Mouse (Mus musculus) bone marrow macrophage, adult 2 months (primary cell): ENCODE data around the gene Hist1h2bn. TPM values are rescaled to one million over a fixed set of nuclear protein-coding genes. Genes with fewer than 3 reads are reported as not detected.
A peak's percentile ranks its signal among the peaks of the same experiment; 100 is the strongest.
"Not testable (repeated sequence)": the region's sequence is repeated elsewhere in the genome, so short reads cannot be mapped to it uniquely, and the experiment has no call there.

Source experiments
- H3K27ac ChIP-seq: 2 replicates; pipeline ENCODE4 v1.5.1; 2012; ENCODE audit warnings: low read depth, low read length; ENCODE audit not compliant: insufficient read depth
- H3K4me1 ChIP-seq: 2 replicates; pipeline ENCODE4 v1.6.1; 2012; ENCODE audit warnings: low read length; ENCODE audit not compliant: control insufficient read depth, insufficient read depth
- H3K4me3 ChIP-seq: 2 replicates; pipeline ENCODE4 v1.5.1; 2012; ENCODE audit warnings: mild to moderate bottlenecking, low read length, moderate library complexity; ENCODE audit not compliant: insufficient read depth
- CTCF ChIP-seq: IDR thresholded peaks from 2 replicates; pipeline ENCODE4 v1.5.1; 2012; ENCODE audit warnings: low read depth, mild to moderate bottlenecking, low read length, moderate library complexity
- POLR2A ChIP-seq: IDR thresholded peaks from 2 replicates; pipeline ENCODE4 v1.6.1; 2012; ENCODE audit warnings: mild to moderate bottlenecking, low read depth, low read length, borderline replicate concordance
- polyA plus RNA-seq: library from polyadenylated mRNA; stranded (reverse); fragments of >200 nt; gene quantifications from 2 replicates; pipeline ENCODE4 v1.2.4, GENCODE M21; 2012; ENCODE audit not compliant: missing spikeins, insufficient read depth, insufficient read length

Gene Hist1h2bn
- polyA plus RNA-seq, 1 experiment = 7.3 TPM

DNA sequence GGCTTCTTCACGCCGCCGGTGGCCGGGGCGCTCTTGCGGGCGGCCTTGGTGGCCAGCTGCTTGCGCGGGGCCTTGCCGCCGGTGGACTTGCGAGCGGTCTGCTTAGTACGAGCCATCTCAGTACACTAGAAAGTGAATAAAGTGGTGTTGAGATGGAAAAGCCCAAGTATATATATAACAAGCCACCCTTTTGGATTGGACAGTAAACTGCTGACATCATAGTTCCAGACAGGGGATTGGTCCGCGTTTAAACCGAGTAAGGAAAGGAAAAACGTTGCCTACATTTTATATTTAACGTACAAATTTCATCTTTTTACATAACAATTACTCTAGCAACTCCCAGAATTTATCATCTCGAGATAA lies 29.3 kb downstream of the Hist1h2bn start, which contains the start of gene Hist1h3i:
Gene Hist1h3i, minus strand, starts transcription at position 116 of the 363 bp plus-strand sequence.
- Histone ChIP-seq H3K4me3 (peak within 1 kb of the TSS; percentile 62), H3K27ac (peak within 1 kb of the TSS; percentile 89), H3K4me1 (peaks cover 17% of the 10 kb centered on the region)
- no peak for TF ChIP-seq POLR2A
- no peak for TF ChIP-seq CTCF

DNA sequence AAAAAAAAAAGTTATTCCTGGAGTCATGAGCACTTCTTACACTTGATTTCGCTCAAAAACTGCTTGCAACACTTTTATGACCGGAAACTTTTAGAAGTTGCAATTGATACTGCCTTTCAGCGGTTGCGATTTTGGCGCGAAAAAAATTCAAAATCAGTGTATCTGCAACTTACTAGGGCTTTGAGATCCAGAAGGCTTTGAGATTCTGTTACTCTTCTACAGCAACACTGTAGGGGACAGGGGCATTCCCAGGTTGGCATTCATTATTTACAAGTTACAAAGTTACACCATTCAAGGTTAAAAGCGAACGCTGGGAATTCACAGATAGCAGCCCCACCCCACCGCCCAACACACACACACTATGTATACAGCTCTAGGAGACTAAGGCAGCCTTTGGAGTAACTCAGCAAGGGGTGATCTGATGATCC lies 29.8 kb downstream of the Hist1h2bn start:
- H3K4me1 ChIP-seq = peaks cover 20% of the 10 kb centered on the region
- H3K4me3 ChIP-seq = peak overlapping the region; percentile 18
- TF ChIP-seq CTCF (no peak), POLR2A (no peak)
- peak overlapping the region; percentile 89 for H3K27ac ChIP-seq

GRCm38 (mm10) chr13:21784311-21784710 lies 30.4 kb downstream of the Hist1h2bn start:
- H3K4me1 ChIP-seq = peaks cover 20% of the 10 kb centered on the region
- H3K4me3 ChIP-seq = no peak overlapping the region
- TF ChIP-seq CTCF = no peak
- TF ChIP-seq POLR2A = no peak
- peak overlapping the region; percentile 89 for H3K27ac ChIP-seq

GRCm38 (mm10) chr13:21786189-21786898 lies 32.4 kb downstream of the Hist1h2bn start:
- TF ChIP-seq POLR2A (no peak), CTCF (no peak)
- Histone ChIP-seq H3K27ac (peak overlapping the region; percentile 86), H3K4me1 (peaks cover 18% of the 10 kb centered on the region), H3K4me3 (peak overlapping the region; percentile 58)

- peak within 1 kb of the TSS; percentile 58 for H3K4me3 ChIP-seq
- H3K4me1 ChIP-seq = peaks cover 23% of the 10 kb centered on the region
- peak within 1 kb of the TSS; percentile 86 for H3K27ac ChIP-seq
Measured at GRCm38 (mm10) chr13:21786899-21787629, 33.1 kb downstream of the Hist1h2bn start, which contains the start of the genes Hist1h2an and Hist1h2bp. Gene Hist1h2an, minus strand, starts transcription at chr13:21787218. Gene Hist1h2bp, plus strand, starts transcription at chr13:21787461.

DNA sequence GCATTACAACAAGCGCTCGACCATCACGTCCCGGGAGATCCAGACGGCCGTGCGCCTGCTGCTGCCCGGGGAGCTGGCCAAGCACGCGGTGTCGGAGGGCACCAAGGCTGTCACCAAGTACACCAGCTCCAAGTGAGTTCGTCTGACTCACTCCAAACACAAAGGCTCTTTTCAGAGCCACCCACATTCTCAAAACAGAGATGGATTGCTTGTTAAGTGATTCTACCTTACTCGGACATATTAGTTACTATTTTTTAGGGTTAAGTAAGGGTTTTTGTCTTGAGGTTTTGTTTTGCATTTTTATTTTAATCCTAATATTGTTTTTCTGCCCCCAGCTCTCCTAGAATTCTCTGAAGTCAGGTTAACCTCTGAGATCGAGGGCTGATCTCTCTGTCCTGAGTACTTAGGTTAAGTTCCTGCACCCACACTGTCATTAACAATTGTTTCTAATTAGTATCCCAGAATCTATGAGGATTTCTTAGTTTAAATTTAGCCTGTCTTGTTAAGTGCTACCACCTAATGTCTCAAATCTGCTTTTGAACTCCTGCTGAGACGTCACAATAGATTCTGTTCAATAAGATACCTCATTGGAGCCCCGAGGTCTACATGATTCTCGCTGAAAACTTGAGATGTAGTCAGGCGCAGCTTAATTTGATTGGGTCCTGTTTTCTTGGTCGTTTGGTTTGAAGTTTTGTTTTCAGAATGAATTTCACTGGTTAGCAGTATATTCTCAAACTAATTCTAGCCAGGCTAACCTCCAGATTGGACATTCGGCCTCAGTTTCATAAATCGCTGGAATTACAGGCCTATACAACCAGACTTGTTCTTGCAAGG lies 34.1 kb downstream of the Hist1h2bn start:
- H3K27ac ChIP-seq = peak overlapping the region; percentile 67
- peak overlapping the region; percentile 38 for H3K4me3 ChIP-seq
- TF ChIP-seq POLR2A = no peak
- TF ChIP-seq CTCF = no peak
- peaks cover 24% of the 10 kb centered on the region for H3K4me1 ChIP-seq

- no peak for TF ChIP-seq CTCF
- TF ChIP-seq POLR2A = no peak
- Histone ChIP-seq H3K4me1 (peaks cover 20% of the 10 kb centered on the region), H3K27ac (no peak overlapping the region), H3K4me3 (no peak overlapping the region)
Measured at GRCm38 (mm10) chr13:21789925-21790324, 36.0 kb downstream of the Hist1h2bn start.

GRCm38 (mm10) chr13:21790601-21791283 lies 36.8 kb downstream of the Hist1h2bn start:
- H3K4me3 ChIP-seq = no peak overlapping the region
- H3K27ac ChIP-seq = no peak overlapping the region
- no peak for TF ChIP-seq CTCF
- no peak for TF ChIP-seq POLR2A
- peaks cover 18% of the 10 kb centered on the region for H3K4me1 ChIP-seq

GRCm38 (mm10) chr13:21795584-21795983 lies 41.7 kb downstream of the Hist1h2bn start:
- TF ChIP-seq POLR2A = no peak
- no peak for TF ChIP-seq CTCF
- H3K27ac ChIP-seq = no peak overlapping the region
- peaks cover 6% of the 10 kb centered on the region for H3K4me1 ChIP-seq
- H3K4me3 ChIP-seq = no peak overlapping the region

DNA sequence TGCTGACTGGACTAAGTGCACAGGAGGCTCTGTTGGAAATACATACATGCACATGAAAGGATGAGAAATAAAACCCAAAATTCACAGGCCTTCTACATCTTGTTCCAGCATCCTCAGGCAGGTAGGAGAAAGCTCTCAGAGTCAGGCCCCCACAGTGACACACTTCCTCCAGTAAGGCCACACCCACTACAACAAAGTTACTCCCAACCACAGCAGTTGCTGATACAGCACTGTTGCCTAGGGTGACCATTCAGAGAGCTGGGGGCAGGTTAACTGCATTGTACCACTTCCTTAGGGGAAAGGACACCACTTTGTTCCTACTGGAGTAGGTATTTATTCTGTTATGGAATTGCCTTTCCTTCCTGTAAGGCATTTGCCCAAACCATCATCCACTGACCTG lies 43.2 kb downstream of the Hist1h2bn start:
- not testable (repeated sequence) for H3K4me1 ChIP-seq, H3K27ac ChIP-seq

DNA sequence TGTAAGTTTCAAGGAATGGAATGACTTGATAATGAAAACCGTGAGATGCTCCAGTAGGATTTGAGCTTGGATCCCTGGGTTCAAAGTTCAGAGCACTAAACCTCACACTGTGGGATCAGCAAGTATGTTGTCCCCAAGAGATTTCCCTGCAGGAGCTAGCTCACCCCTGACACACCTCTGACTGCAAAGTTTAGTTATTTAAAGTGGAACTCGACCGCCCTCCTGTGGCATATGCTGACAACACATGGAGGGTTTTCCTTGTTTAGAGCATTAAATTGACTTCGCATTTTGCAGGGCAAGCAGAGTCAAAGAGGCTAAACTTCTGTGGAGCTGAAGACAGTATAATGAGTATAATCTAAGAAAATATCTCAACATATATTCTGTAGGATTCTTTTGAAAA lies 49.1 kb downstream of the Hist1h2bn start:
- H3K4me1 ChIP-seq, H3K4me3 ChIP-seq, H3K27ac ChIP-seq: not testable (repeated sequence)

More for the DNA sequence above, 43.2 kb downstream of the Hist1h2bn start:
- not testable (repeated sequence) for H3K4me3 ChIP-seq
